Mouse (Mus musculus): Measurements from ENCODE around the gene Ss18l1.

The Ss18l1 gene

DNA sequence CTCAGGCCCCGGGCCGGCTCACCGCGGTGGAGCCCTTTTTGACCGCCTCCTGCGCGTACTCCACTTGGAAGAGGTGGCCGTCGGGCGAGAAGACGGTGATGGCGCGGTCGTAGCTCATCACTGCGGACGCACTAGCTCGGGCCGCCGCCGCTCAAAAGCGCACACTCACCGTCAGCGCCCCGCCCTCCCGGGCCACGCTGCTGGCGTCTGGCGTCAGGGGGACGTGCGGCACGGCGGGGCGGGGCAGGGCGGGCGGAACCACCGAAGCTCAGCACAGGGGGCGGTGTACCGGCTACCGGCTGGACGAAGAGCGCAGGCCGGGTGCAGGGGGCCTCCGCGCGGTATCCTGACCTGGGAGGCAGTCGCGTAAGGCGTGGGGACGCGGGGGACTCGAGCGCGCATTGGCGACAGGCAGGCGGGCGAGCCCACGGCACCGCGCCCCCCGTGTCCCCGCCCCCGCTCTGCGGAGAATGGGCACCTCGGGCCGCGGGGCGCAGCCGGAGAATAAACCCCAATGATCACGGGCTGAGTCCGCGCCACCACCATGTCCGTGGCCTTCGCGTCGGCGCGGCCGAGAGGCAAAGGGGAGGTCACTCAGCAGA lies at the start of gene Ss18l1, which contains the start of gene Psma7:
Gene Ss18l1, plus strand, starts transcription at position 254 of the 602 bp plus-strand sequence.
Gene Psma7, minus strand, starts transcription at position 178 of the 602 bp plus-strand sequence.
- DNase-seq (ENCODE audit: low spot score in 2 of 2): peak; percentile 85 to 89

- DNase-seq (ENCODE audit: low spot score in 2 of 2): no peak
These were observed 49.2 kb upstream of the Ss18l1 start for GRCm38 (mm10) chr2:179993071-179993470.

DNA sequence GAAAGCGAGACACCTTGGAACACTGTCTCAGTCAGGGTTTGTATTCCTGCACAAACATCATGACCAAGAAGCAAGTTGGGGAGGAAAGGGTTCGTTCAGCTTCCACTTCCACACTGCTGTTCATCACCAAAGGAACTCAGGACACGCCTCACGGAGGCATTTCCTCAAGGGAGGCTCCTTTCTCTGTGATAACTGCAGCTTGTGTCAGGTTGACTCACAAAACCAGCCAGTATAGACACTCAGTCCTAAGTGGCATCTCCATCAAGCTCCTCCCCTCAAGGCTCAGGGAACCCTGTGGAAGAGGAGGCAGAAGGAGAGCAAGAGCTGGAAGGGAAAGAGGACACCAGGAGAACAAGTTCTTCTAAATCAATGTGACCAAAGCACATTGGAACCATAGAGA lies 43.9 kb upstream of the Ss18l1 start:
- no peak for DNase-seq (ENCODE audit: low spot score in 2 of 2)

GRCm38 (mm10) chr2:180001635-180002034 lies 40.7 kb upstream of the Ss18l1 start:
- no peak for DNase-seq (ENCODE audit: low spot score in 2 of 2)

DNA sequence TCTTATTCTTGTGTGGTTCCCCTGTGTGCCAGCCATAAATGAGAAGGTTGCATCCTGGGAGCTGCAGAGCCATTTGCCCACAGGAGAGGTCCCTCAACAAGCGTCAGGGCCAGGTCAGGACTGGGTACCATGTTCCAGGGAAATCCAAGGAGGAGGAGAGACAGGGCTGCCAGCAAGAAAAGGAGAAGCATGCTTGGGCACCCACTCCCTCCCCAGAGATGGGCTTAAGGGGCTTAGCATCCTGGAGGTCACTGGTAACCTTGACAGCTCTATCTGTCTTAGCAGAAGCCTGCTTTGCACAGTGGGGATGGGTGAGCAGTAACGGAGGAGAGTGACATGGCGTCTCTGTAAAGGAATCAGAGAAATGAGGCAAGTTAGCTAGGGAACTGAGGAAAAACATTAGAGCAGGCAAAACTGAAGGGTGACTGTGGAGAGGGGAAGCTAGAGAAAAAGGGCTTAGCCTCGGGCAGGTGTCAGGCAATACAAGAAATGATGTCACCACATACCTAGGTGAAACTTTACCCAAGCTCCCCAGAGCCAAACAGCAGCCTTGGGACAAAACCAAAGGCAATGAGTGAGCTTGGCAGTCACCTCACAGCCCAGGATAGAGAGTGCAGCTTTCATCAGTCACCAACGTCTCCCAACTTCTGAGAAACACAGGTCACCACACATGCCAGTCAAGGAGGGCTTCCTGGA lies 36.5 kb upstream of the Ss18l1 start:
- DNase-seq (ENCODE audit: low spot score in 2 of 2): no peak

- DNase-seq (ENCODE audit: low spot score in 2 of 2): no peak
These were observed 35.8 kb upstream of the Ss18l1 start for GRCm38 (mm10) chr2:180006352-180007017.

DNA sequence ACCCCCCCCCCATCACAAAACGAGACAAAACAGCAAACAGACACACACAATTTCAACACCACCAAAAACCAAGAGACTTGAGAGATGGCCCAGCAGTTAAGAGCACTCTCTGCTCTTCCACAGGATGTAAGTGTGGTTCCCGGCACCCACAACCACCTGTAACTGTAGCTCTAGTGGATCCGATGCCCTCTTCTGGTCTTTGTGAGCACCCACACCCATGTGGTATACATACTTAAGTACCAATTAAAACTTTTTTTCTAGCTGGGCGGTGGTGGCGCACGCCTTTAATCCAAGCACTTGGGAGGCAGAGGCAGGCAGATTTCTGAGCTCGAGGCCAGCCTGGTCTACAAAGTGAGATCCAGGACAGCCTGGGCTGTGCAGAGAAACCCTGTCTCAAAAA lies 31.6 kb upstream of the Ss18l1 start:
- no peak for DNase-seq (ENCODE audit: low spot score in 2 of 2)

GRCm38 (mm10) chr2:180011370-180011769 lies 30.9 kb upstream of the Ss18l1 start:
- DNase-seq (ENCODE audit: low spot score in 2 of 2): no peak

GRCm38 (mm10) chr2:180013686-180014085 lies 28.6 kb upstream of the Ss18l1 start:
- no peak for DNase-seq (ENCODE audit: low spot score in 2 of 2)

- no peak for DNase-seq (ENCODE audit: low spot score in 2 of 2)
These were observed 24.7 kb upstream of the Ss18l1 start for GRCm38 (mm10) chr2:180017632-180018031.

DNA sequence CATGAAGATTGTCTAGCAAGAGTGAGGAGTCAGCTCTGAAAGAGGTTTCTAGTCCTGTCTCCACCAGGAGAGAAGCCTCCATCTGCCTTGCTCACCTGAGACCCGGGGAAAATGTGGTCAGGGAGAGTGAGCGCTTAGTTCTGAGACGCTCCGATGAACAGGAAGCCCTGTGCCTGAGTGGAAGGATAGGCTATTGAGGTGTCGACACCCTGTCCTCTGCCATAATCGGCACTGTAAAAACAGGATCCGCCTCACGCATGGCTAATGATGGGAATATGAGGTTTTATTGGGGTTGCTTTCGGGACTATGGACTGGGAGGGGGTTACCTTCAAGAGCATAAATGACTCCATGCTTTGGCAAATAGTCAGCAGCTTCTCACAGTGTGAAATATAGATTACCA lies 23.7 kb upstream of the Ss18l1 start:
- no peak for DNase-seq (ENCODE audit: low spot score in 2 of 2)

DNA sequence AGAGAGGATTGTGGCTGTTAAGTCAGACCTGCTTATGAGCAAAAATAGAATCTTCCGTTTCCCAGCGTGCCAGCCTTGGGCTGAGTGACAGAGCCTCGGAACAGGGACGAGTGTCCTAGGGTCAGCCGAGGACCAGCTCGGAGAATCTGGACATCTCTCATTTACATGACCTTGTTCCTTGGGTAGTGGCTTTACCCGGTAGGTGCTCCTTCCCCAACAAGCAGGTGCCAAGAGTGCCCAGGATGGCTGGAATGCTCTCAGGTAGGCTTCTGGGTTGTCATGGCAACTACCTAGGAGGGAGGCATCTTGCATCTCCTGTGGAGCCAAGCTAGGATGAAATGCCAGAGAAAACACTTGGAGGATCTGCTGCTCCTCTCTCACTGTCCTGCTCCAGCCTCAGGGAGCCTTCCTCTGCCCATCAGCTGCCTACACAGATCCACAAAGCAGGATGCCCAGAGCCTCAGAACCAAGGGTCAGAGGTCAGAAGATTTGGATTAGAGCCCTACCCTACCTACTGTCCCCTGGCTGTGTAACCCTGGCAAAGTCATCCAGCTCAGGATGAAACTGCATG lies 22.1 kb upstream of the Ss18l1 start:
- no peak for DNase-seq (ENCODE audit: low spot score in 2 of 2)

GRCm38 (mm10) chr2:180020919-180021318 lies 21.4 kb upstream of the Ss18l1 start:
- DNase-seq (ENCODE audit: low spot score in 2 of 2): no peak

DNA sequence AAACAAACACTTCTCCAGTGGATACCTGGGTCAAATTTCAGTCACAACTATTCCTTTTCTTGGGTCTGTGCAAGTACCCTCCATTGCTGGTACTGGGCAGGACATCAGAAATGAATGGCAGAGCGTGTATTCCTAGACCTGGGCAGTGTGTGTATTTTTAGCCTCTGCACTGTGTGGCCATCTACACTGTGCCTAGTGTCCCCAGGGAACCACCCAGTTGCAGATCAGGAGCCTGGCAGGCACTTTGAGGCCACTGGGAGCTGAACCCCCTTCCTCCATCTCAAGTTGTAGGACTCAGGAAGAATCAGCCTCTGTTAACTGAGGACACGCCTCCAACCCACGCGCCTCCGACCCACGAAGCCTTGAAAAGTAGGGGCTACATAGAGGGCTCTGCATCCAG lies 19.6 kb upstream of the Ss18l1 start:
- DNase-seq (ENCODE audit: low spot score in 2 of 2): no peak

DNA sequence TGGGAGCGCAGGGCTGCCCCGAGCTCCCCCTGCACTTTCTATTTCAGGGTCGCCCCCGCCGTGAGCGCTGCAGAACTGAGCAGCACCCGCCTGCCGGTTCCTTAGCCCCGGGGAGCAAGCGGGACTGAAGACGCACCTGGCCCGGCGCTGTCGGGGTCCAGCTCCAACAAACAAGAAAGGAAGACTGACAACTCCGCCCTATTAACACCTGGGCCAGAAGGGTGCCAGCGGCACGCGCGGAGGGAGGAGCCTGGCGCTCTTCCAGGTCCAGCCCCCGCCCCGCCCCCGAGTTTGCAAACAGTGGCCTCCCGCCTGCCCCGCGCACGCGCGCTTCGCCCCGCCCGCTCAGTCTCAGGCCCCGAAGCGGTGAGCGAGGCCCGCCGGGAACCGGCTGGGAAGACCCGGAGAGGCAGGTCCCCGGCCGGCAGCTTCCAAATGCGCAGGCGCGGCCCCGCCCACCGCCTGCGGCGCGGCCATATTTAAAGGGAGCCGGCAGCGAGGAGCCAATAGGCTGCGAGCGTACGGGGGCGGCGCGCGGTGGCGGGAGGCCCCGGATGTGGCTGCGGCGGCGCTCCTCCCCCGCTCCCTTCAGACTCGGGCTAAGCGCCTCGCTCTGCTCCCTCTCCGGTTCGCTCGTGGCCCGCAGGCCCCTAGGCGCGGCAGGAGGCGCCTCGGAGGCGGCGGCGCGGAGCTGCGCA lies 17.8 kb upstream of the Ss18l1 start, which contains the start of gene Lsm14b:
Gene Lsm14b, plus strand, starts transcription at position 587 of the 698 bp plus-strand sequence.
- peak; percentile 98 to 99 for DNase-seq (ENCODE audit: low spot score in 2 of 2)

GRCm38 (mm10) chr2:180025135-180025860 lies 17.0 kb upstream of the Ss18l1 start:
- no peak for DNase-seq (ENCODE audit: low spot score in 2 of 2)

- no peak for DNase-seq (ENCODE audit: low spot score in 2 of 2)
These were observed 16.5 kb upstream of the Ss18l1 start for GRCm38 (mm10) chr2:180025861-180026200.

GRCm38 (mm10) chr2:180027768-180028167 lies 14.5 kb upstream of the Ss18l1 start:
- DNase-seq (ENCODE audit: low spot score in 2 of 2): no peak

DNA sequence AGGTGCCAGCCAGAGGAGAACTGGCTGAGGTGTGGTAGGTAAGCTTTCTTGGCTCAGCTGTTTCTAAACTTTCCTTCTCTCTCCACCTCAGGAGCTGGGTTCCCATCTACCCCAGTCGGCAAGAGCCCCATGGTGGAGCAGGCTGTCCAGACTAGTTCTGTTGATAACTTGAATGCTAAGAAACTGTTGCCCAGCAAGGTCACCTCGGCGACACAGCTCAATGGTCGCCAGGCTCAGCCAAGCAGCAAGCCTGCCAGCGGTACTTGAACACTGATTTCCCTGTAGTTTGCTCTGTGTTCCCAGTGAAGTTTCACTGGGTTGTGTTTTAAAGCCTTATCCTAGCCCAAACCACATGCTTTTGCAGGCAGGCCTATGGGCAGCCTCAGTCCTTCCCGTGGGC lies 11.0 kb upstream of the Ss18l1 start:
- no peak for DNase-seq (ENCODE audit: low spot score in 2 of 2)

- DNase-seq (ENCODE audit: low spot score in 2 of 2): no peak
These were observed 9.4 kb upstream of the Ss18l1 start for GRCm38 (mm10) chr2:180032925-180033324.

DNA sequence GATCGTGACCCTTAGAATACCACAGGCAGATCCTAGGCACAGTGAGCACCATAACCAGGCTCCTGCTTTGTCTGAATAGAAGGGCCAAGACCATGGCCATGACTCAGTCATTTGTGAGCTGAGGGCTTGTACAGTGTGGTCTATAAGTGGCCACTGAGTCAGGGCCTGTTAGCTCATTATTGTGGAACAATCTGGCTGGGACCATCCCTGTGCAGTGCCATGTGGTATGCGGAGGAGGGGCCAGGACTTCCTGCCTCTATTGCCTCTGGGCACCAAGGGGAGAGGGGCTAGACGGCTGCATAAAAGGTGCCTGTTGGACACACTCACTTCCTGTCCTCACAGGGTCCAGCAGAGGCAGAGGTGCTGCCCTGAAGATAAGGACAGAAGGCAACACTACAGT lies 8.4 kb upstream of the Ss18l1 start:
- no peak for DNase-seq (ENCODE audit: low spot score in 2 of 2)
